Mouse (Mus musculus) MEL (cell line): ENCODE results near the gene Igfn1. TPM values are rescaled to one million over a fixed set of nuclear protein-coding genes. Genes with fewer than 3 reads are reported as not detected.

Experiments used
- DNase-seq: peaks from one replicate; pipeline ENCODE4 v3.0.0; 2011; ENCODE audit warnings: low read depth, low spot score
- H3K27ac ChIP-seq: 2 replicates; pipeline ENCODE4 v1.5.1; 2012; ENCODE audit warnings: low read depth, mild to moderate bottlenecking, control low read depth, low read length, moderate library complexity; ENCODE audit not compliant: control insufficient read depth
- H3K27me3 ChIP-seq, 2 experiments: fragments of 150-350 bp in 1 of 2; sonication (generic) in 1 of 2; 2 replicates each; pipeline ENCODE4 v1.6.1; 2012; ENCODE audit warnings: low read length in 2 of 2, mild to moderate bottlenecking in 2 of 2, improper control_type of control experiment in 1 of 2, moderate library complexity in 1 of 2; ENCODE audit not compliant: insufficient read depth in 2 of 2, control insufficient read depth in 1 of 2
- H3K36me3 ChIP-seq, 2 experiments: 2 replicates each; pipeline ENCODE4 v1.6.1; 2012 to 2014; ENCODE audit warnings: low read length in 2 of 2, improper control_type of control experiment in 1 of 2, inconsistent platforms in 1 of 2, mild to moderate bottlenecking in 1 of 2; ENCODE audit not compliant: insufficient read depth in 2 of 2, control insufficient read depth in 1 of 2
- H3K4me1 ChIP-seq, 2 experiments: fragments of 150-350 bp in 1 of 2; sonication (generic) in 1 of 2; 2 replicates each; pipeline ENCODE4 v1.6.1; 2012; ENCODE audit warnings: low read length in 2 of 2, improper control_type of control experiment in 1 of 2, mild to moderate bottlenecking in 1 of 2; ENCODE audit not compliant: insufficient read depth in 2 of 2, control insufficient read depth in 1 of 2
- H3K4me3 ChIP-seq, 2 experiments: fragments of 150-350 bp in 1 of 2; sonication (generic) in 1 of 2; 2 replicates each; pipeline ENCODE4 v1.5.1; 2012; ENCODE audit warnings: low read depth in 2 of 2, low read length in 2 of 2, mild to moderate bottlenecking in 2 of 2, moderate library complexity in 2 of 2, control low read depth in 1 of 2, improper control_type of control experiment in 1 of 2; ENCODE audit not compliant: control insufficient read depth in 1 of 2, insufficient read depth in 1 of 2
- H3K79me2 ChIP-seq: 2 replicates; pipeline ENCODE4 v1.6.1; 2012; ENCODE audit warnings: mild to moderate bottlenecking, low read length, moderate library complexity; ENCODE audit not compliant: control insufficient read depth, poor library complexity, insufficient read depth
- H3K9ac ChIP-seq: 2 replicates; pipeline ENCODE4 v1.6.1; 2012; ENCODE audit warnings: low read depth, mild to moderate bottlenecking, control low read depth, low read length, moderate library complexity; ENCODE audit not compliant: control insufficient read depth, poor library complexity, severe bottlenecking
- H3K9me3 ChIP-seq: fragments of 150-350 bp; sonication (generic); replicated peaks from 2 replicates; pipeline ENCODE4 v1.6.1; 2012; ENCODE audit warnings: mild to moderate bottlenecking, low read length, improper control_type of control experiment, moderate library complexity; ENCODE audit not compliant: insufficient read depth
- CHD1 ChIP-seq: IDR thresholded peaks from 2 replicates; pipeline ENCODE4 v1.6.1; 2012; ENCODE audit warnings: low read depth, mild to moderate bottlenecking, inconsistent platforms, low read length, improper control_type of control experiment
- GABPA ChIP-seq: IDR thresholded peaks from 2 replicates; pipeline ENCODE4 v1.6.1; 2012; ENCODE audit warnings: low read depth, mild to moderate bottlenecking, inconsistent platforms, low read length, improper control_type of control experiment, moderate library complexity
- GATA1 ChIP-seq: IDR thresholded peaks from 2 replicates; pipeline ENCODE4 v1.6.1; 2011; ENCODE audit warnings: low read depth, low read length, improper control_type of control experiment
- JUND ChIP-seq: IDR thresholded peaks from 2 replicates; pipeline ENCODE4 v1.6.1; 2011; ENCODE audit warnings: low read depth, mild to moderate bottlenecking, improper control_type of control experiment, low read length
- MAX ChIP-seq: IDR thresholded peaks from 2 replicates; pipeline ENCODE4 v1.6.1; 2011; ENCODE audit warnings: low read length, improper control_type of control experiment
- MAZ ChIP-seq: IDR thresholded peaks from 2 replicates; pipeline ENCODE4 v1.6.1; 2012; ENCODE audit warnings: low read depth, mild to moderate bottlenecking, inconsistent platforms, low read length, improper control_type of control experiment
- MEF2A ChIP-seq: IDR thresholded peaks from 2 replicates; pipeline ENCODE4 v1.6.1; 2014; ENCODE audit warnings: low read depth, mild to moderate bottlenecking, inconsistent platforms, low read length, improper control_type of control experiment; ENCODE audit not compliant: poor library complexity, insufficient replicate concordance, severe bottlenecking; ENCODE audit errors: extremely low read depth
- MYC ChIP-seq: IDR thresholded peaks from 2 replicates; pipeline ENCODE4 v1.6.1; 2011; ENCODE audit warnings: low read depth, mild to moderate bottlenecking, low read length, improper control_type of control experiment, moderate library complexity
- NELFE ChIP-seq: IDR thresholded peaks from 2 replicates; pipeline ENCODE4 v1.6.1; 2011; ENCODE audit warnings: low read depth, low read length, improper control_type of control experiment
- NRF1 ChIP-seq: IDR thresholded peaks from 2 replicates; pipeline ENCODE4 v1.6.1; 2014; ENCODE audit warnings: low read depth, mild to moderate bottlenecking, inconsistent platforms, low read length, improper control_type of control experiment, moderate library complexity; ENCODE audit not compliant: poor library complexity, insufficient read depth, severe bottlenecking
- POLR2AphosphoS2 ChIP-seq: IDR thresholded peaks from 2 replicates; pipeline ENCODE4 v1.6.1; 2011; ENCODE audit warnings: low read length, improper control_type of control experiment
- RAD21 ChIP-seq: IDR thresholded peaks from 2 replicates; pipeline ENCODE4 v1.6.1; 2011; ENCODE audit warnings: mild to moderate bottlenecking, low read depth, low read length, improper control_type of control experiment
- TBP ChIP-seq: IDR thresholded peaks from 2 replicates; pipeline ENCODE4 v1.8.0; 2011; ENCODE audit warnings: low read depth, low read length, improper control_type of control experiment
- USF2 ChIP-seq, 2 experiments: IDR thresholded peaks; 2 replicates each; pipeline ENCODE4 v1.6.1; 2011 to 2012; ENCODE audit warnings: improper control_type of control experiment in 2 of 2, low read length in 2 of 2, borderline replicate concordance in 1 of 2, inconsistent platforms in 1 of 2, low read depth in 1 of 2, mild to moderate bottlenecking in 1 of 2; ENCODE audit not compliant: insufficient read depth in 1 of 2
- ZC3H11A ChIP-seq: IDR thresholded peaks from 2 replicates; pipeline ENCODE4 v1.6.1; 2012; ENCODE audit warnings: low read depth, mild to moderate bottlenecking, inconsistent platforms, low read length, improper control_type of control experiment
- ZNF384 ChIP-seq: IDR thresholded peaks from 2 replicates; pipeline ENCODE4 v1.6.1; 2012; ENCODE audit warnings: low read depth, mild to moderate bottlenecking, inconsistent platforms, low read length, improper control_type of control experiment
- polyA plus RNA-seq, 2 experiments: library from polyadenylated mRNA; stranded (reverse) in 1 of 2; unstranded in 1 of 2; fragments of >175 nt in 1 of 2; fragments of >200 nt in 1 of 2; gene quantifications; 2 replicates each; pipeline versions ENCODE4 v1.2.1 to v1.2.4; 2012; ENCODE audit warnings: low replicate concordance in 2 of 2, low read depth in 1 of 2; ENCODE audit not compliant: insufficient read length in 2 of 2, insufficient read depth in 1 of 2, missing spikeins in 1 of 2
- total RNA-seq: library from RNA; depleted of rRNA; stranded (reverse); fragments of 300-350 nt; gene quantifications from 2 replicates; pipeline ENCODE4 v1.2.3, GENCODE M21; 2012; rRNA removed

Igfn1 gene
- total RNA-seq (0.15 TPM in 1 of 2 replicates, not detected in the other), polyA plus RNA-seq (under 1 TPM in 1 of 2 experiments, not detected in 1; 0.14 TPM)

GRCm38 (mm10) chr1:136006292-136006748 is at the start of gene Igfn1:
Gene Igfn1 (minus strand): TSS chr1:136006342.
- H3K9me3 ChIP-seq: no peaks in the 10 kb centered on the region
- H3K4me3 ChIP-seq: no peak within 1 kb of the TSS
- H3K36me3 ChIP-seq: peaks cover 0 to 3% of the 10 kb centered on the region in 2 experiments; a peak in 1 of 4 replicates
- H3K79me2 ChIP-seq: no peaks in the 10 kb centered on the region
- H3K27me3 ChIP-seq: peaks cover 0 to 3% of the 10 kb centered on the region in 2 experiments; a peak in 3 of 4 replicates
- no peak within 1 kb of the TSS for H3K9ac ChIP-seq
- DNase-seq: no peak
- no peak for TF ChIP-seq NELFE
- no peak for TF ChIP-seq ZC3H11A
- H3K4me1 ChIP-seq: peaks cover 0 to 13% of the 10 kb centered on the region in 2 experiments; a peak in 1 of 4 replicates
- no peak within 1 kb of the TSS for H3K27ac ChIP-seq

GRCm38 (mm10) chr1:136055771-136056170 is 49.6 kb upstream of the Igfn1 start:
- H3K9me3 ChIP-seq: no peaks in the 10 kb centered on the region
- no peak for DNase-seq
- H3K4me3 ChIP-seq: no peak overlapping the region
- H3K27ac ChIP-seq: no peak overlapping the region
- TF ChIP-seq MAZ (no peak), ZNF384 (no peak), POLR2AphosphoS2 (no peak), MYC (no peak), MEF2A (no peak), RAD21 (no peak), JUND (no peak), ZC3H11A (no peak), GABPA (no peak)
- no peaks in the 10 kb centered on the region for H3K79me2 ChIP-seq
- no peaks in the 10 kb centered on the region for H3K4me1 ChIP-seq
- H3K36me3 ChIP-seq: no peaks in the 10 kb centered on the region
- H3K27me3 ChIP-seq: no peaks in the 10 kb centered on the region; a peak in 1 of 4 replicates
- H3K9ac ChIP-seq: no peak overlapping the region

GRCm38 (mm10) chr1:136052547-136052946 is 46.4 kb upstream of the Igfn1 start, which contains the start of gene Cacna1s:
Gene Cacna1s (plus strand): TSS chr1:136052750.
- Histone ChIP-seq H3K79me2 (no peaks in the 10 kb centered on the region), H3K4me1 (peaks cover 2 to 13% of the 10 kb centered on the region in 2 experiments; a peak in 3 of 4 replicates), H3K27ac (no peak within 1 kb of the TSS), H3K9me3 (no peaks in the 10 kb centered on the region), H3K36me3 (peaks cover 0 to 12% of the 10 kb centered on the region in 2 experiments; a peak in 2 of 4 replicates), H3K27me3 (no peaks in the 10 kb centered on the region; a peak in 1 of 4 replicates), H3K4me3 (no peak within 1 kb of the TSS), H3K9ac (no peak within 1 kb of the TSS)
- no peak for DNase-seq
- TF ChIP-seq CHD1: no peak
- no peak for TF ChIP-seq USF2 (IDR thresholded peaks at IDR 0.05; ENCODE audit: borderline replicate concordance in 1 of 2, insufficient read depth in 1 of 2, low read depth in 1 of 2, low read length in 2 of 2)
- TF ChIP-seq NRF1: no peak
- no peak for TF ChIP-seq GABPA
- no peak for TF ChIP-seq GATA1
- no peak for TF ChIP-seq TBP
- no peak for TF ChIP-seq MAX
- no peak for TF ChIP-seq JUND
